Mouse (Mus musculus): ENCODE results near the gene Aldh8a1. TPM values are rescaled to one million over a fixed set of nuclear protein-coding genes. Genes with fewer than 3 reads are reported as not detected.

Aldh8a1 gene
- polyA plus RNA-seq, 1 experiment from 2014 or later = not detected

DNA sequence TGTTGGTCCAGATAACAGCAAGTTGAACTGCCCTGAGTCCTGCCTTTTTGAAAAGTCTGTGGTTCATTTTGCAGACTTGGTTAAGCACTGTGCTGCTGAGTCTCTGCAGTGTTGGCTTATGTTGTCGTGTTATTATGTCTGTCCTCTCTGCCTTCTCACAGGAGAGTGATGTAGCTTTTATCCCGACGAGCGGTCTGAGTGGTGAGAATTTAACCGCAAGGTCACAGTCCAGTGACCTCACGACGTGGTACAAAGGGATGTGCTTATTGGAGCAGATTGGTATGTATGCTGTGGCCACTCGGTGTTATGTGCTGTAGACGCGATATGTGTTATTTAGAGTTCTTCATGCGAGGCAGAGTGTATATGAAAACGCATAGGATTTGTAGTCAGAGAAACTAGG lies 25.3 kb upstream of the Aldh8a1 start:
- Histone ChIP-seq H3K36me3 (peaks cover 72% of the 10 kb centered on the region), H3K9ac (no peak overlapping the region), H3K4me3 (no peak overlapping the region), H3K27ac (no peak overlapping the region), H3K27me3 (no peaks in the 10 kb centered on the region), H3K9me3 (no peaks in the 10 kb centered on the region), H3K4me2 (no peak overlapping the region), H3K4me1 (replicated peaks) (no peaks in the 10 kb centered on the region)
- WGBS = 71% methylated on average over 12 of the region's 12 CpGs
- no peak for ATAC-seq (ENCODE audit: low FRiP score)

DNA sequence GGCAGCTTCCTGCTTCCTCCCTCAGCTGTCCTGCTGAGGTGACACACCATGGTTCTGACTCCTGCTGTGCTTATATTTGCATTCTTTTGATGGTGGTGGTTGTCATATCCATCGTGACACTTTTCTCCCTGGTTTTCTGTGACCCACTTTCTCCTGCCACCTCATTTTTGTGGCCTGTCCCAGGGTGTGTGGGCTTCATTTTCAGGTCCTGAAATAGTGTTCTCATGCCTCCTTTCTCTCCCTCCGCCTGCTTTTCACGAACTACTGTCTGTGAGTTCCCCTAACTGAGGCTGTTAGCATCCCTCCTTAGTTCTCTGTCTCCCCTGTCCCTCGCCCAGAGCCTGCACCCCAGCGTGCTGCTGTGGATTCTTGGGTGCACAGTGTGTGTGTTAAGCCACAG lies 23.2 kb upstream of the Aldh8a1 start:
- no peak for ATAC-seq (ENCODE audit: low FRiP score)
- H3K36me3 ChIP-seq = peaks cover 80% of the 10 kb centered on the region

DNA sequence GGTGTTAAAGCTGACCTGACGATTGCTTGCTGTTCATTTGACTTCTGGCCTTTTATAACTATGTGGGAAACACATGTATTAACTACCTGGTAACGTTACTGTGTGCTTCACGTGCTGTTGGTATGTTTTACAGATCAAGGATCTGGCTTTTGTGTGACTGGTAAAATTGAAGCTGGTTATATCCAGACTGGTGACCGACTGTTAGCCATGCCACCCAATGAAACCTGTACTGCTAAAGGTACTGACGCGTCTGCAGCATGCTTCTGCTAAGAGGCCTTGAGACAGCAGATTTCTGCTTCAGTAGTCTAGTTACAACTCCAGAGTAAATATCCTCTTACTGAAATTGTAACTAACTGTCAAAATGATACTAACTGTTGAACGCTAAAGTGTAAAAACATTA lies 22.6 kb upstream of the Aldh8a1 start:
- 95% methylated on average over 7 of the region's 7 CpGs for WGBS
- no peak overlapping the region for H3K9ac ChIP-seq
- H3K4me1 ChIP-seq (replicated peaks) = no peaks in the 10 kb centered on the region
- no peak for ATAC-seq (ENCODE audit: low FRiP score)
- H3K27ac ChIP-seq = no peak overlapping the region
- no peaks in the 10 kb centered on the region for H3K9me3 ChIP-seq
- H3K4me2 ChIP-seq = no peak overlapping the region
- no peak overlapping the region for H3K4me3 ChIP-seq
- no peaks in the 10 kb centered on the region for H3K27me3 ChIP-seq
- H3K36me3 ChIP-seq = peaks cover 83% of the 10 kb centered on the region

More for the DNA sequence above, 23.2 kb upstream of the Aldh8a1 start:
- Histone ChIP-seq H3K27ac (no peak overlapping the region), H3K9me3 (no peaks in the 10 kb centered on the region), H3K9ac (no peak overlapping the region), H3K4me3 (no peak overlapping the region), H3K27me3 (no peaks in the 10 kb centered on the region), H3K4me1 (replicated peaks) (no peaks in the 10 kb centered on the region), H3K4me2 (no peak overlapping the region)
- 77% methylated on average over 5 of the region's 5 CpGs for WGBS

DNA sequence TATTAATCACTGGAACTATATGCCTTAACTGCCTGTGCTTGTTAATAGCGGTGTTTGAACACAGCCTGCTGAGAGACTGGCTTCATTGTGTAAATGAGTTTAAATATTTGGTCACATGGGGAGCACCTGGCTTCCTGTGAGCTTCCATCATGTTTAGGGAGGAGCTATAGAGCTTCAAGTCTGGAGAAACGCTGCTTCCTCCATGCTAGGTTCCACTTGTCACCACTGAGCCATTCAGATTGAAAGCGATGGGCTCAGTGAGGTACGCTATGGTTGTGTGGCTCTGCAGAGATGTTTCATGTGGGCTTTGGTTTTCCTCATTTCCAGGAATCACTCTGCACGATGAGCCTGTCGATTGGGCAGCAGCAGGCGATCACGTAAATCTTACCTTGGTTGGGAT lies 19.1 kb upstream of the Aldh8a1 start:
- 94% methylated on average over 8 of the region's 8 CpGs for WGBS

DNA sequence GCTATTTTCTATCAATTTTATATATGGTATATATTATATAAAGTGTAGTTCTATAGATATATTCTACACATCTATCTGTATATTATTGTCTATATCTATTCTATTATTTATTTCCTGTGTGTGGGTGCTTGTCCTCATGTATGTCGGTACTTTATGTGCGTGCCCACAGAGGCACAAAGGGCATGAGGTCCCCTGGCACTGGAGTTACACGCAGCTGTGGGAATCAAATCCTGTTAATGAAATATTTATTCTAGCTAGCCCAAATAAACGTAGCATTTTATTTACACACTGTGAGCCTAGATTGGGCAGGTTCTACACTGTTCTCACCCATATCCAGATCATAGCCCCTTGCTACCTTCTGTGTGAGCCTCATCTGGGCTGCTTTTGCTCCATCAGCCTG lies 18.0 kb upstream of the Aldh8a1 start:
- Histone ChIP-seq H3K9ac (no peak overlapping the region), H3K4me2 (no peak overlapping the region), H3K36me3 (peaks cover 72% of the 10 kb centered on the region), H3K9me3 (no peaks in the 10 kb centered on the region), H3K4me1 (replicated peaks) (no peaks in the 10 kb centered on the region), H3K27me3 (no peaks in the 10 kb centered on the region), H3K4me3 (no peak overlapping the region), H3K27ac (no peak overlapping the region)
- WGBS = 88% methylated on average over 4 of the region's 4 CpGs
- no peak for ATAC-seq (ENCODE audit: low FRiP score)

More for the DNA sequence above, 19.1 kb upstream of the Aldh8a1 start:
- Histone ChIP-seq H3K4me3 (no peak overlapping the region), H3K27me3 (no peaks in the 10 kb centered on the region), H3K9ac (no peak overlapping the region), H3K9me3 (no peaks in the 10 kb centered on the region), H3K4me2 (no peak overlapping the region), H3K36me3 (peaks cover 79% of the 10 kb centered on the region), H3K4me1 (replicated peaks) (no peaks in the 10 kb centered on the region), H3K27ac (no peak overlapping the region)
- no peak for ATAC-seq (ENCODE audit: low FRiP score)

DNA sequence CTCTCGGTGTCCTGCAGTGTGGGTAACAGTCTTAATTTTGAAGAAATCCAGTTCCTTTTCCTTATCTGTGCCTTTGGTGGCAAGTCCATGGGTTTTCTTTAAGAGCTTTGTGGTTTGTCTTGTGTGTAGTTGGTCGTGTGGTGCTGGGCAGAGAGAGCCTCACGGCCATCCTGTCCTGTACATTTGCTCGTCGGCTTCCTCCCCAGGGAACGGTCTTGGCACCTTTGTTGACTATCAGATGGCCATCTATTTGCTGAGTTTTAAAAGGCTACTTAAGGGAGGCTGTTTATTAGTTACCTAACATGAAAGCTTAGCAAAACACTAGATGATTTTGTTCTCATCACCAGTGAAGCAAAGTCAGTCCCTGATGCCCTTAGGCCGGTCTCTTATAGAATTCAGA lies 15.2 kb upstream of the Aldh8a1 start:
- Histone ChIP-seq H3K27me3 (no peaks in the 10 kb centered on the region), H3K4me3 (no peak overlapping the region), H3K27ac (no peak overlapping the region), H3K4me2 (no peak overlapping the region), H3K9ac (no peak overlapping the region), H3K36me3 (peaks cover 74% of the 10 kb centered on the region), H3K4me1 (replicated peaks) (no peaks in the 10 kb centered on the region), H3K9me3 (no peaks in the 10 kb centered on the region)
- no peak for ATAC-seq (ENCODE audit: low FRiP score)
- 89% methylated on average over 7 of the region's 7 CpGs for WGBS

DNA sequence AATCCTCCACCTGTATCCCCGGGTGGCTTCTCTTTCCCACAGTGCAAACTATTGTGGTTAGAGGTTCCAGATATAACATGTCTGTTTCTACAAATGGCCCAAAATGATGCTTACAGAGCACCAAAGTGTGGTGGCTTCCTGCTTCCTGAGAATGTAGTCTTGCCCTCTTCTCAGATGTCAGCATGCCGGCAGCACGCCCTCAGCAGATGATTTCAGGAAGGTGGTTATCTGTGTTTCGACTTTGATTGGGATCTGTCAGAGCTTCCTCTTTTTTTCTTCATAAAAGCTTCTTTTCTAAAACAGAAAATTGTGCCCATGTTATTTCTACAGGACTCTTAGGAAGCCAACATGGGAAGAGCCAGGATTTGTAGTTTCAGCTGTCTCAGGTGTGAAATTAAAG lies 13.8 kb upstream of the Aldh8a1 start:
- WGBS = 92% methylated on average over 4 of the region's 4 CpGs
- Histone ChIP-seq H3K27me3 (no peaks in the 10 kb centered on the region), H3K4me3 (no peak overlapping the region), H3K27ac (no peak overlapping the region), H3K9me3 (no peaks in the 10 kb centered on the region), H3K4me1 (replicated peaks) (no peaks in the 10 kb centered on the region), H3K36me3 (peaks cover 73% of the 10 kb centered on the region), H3K9ac (no peak overlapping the region), H3K4me2 (no peak overlapping the region)
- ATAC-seq (ENCODE audit: low FRiP score) = no peak

DNA sequence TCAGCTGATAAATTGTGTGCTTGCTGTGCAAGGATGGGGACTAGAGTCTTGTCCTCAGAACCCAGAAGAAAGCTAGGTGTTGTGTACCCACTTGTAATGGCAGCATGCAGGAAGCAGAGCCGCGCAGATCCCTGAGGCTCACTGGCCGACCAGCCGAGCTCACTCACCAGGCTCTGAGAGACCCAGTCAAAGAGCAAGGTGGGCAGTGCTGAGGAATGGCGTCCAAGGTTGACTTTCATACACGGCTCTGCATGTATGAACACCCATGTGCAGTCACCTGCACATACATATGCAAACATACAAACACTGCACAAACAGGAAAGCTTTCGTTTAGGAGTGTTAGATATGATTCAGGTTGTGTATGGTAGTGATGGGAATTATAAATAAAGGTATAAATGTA lies 12.1 kb upstream of the Aldh8a1 start:
- WGBS = 95% methylated on average over 7 of the region's 7 CpGs
- Histone ChIP-seq H3K4me1 (replicated peaks) (no peaks in the 10 kb centered on the region), H3K4me3 (no peak overlapping the region), H3K9ac (no peak overlapping the region), H3K4me2 (no peak overlapping the region), H3K9me3 (no peaks in the 10 kb centered on the region), H3K36me3 (peaks cover 79% of the 10 kb centered on the region), H3K27me3 (no peaks in the 10 kb centered on the region), H3K27ac (no peak overlapping the region)
- ATAC-seq (ENCODE audit: low FRiP score) = no peak

DNA sequence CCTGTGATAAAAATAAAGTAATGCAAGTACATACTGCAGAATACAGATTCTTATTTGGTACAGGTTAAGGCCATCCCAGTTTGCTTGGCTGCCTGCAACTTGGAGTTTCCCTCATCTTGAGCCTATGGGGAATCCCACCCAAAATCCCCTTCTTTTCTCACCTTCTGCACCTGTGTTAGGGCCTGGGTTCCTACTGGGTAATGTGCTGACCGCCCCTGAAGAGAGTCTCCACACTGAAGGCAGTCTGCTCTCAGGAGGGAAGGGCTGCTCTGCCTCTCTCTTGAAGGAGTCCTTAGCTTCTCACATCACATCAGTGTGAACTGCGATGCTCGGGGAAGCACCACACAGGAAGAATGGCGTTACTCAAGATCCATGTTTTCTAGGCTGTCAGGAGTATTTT lies 11.2 kb upstream of the Aldh8a1 start:
- WGBS = 83% methylated on average over 4 of the region's 4 CpGs
- Histone ChIP-seq H3K27me3 (no peaks in the 10 kb centered on the region), H3K9me3 (no peaks in the 10 kb centered on the region), H3K36me3 (peaks cover 78% of the 10 kb centered on the region), H3K4me2 (no peak overlapping the region), H3K4me1 (replicated peaks) (no peaks in the 10 kb centered on the region), H3K27ac (no peak overlapping the region), H3K4me3 (no peak overlapping the region), H3K9ac (no peak overlapping the region)
- no peak for ATAC-seq (ENCODE audit: low FRiP score)

DNA sequence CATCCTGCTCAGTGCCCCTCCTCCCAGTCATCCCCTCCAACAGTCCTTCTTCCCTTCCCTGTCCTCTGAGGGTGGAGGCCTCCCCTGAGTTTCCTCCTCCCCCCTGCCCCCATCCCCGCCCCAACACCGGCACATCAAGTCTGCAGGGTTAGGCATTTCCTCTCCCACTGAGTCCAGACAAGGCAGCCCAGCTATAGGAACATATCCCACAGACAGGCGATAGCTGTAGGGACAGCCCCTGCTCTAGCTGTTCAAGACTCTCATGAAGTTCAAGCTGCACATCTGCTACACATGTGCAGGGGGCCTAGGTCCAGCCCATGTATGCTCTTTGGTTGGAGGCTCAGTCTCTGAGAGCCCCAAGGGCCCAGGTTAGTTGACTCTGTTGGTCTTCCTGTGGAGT lies 10.6 kb upstream of the Aldh8a1 start:
- Histone ChIP-seq H3K27me3 (no peaks in the 10 kb centered on the region), H3K4me2 (no peak overlapping the region), H3K4me1 (replicated peaks) (no peaks in the 10 kb centered on the region), H3K36me3 (peaks cover 75% of the 10 kb centered on the region), H3K4me3 (no peak overlapping the region), H3K27ac (no peak overlapping the region), H3K9ac (no peak overlapping the region), H3K9me3 (no peaks in the 10 kb centered on the region)
- 79% methylated on average over 3 of the region's 3 CpGs for WGBS
- no peak for ATAC-seq (ENCODE audit: low FRiP score)

DNA sequence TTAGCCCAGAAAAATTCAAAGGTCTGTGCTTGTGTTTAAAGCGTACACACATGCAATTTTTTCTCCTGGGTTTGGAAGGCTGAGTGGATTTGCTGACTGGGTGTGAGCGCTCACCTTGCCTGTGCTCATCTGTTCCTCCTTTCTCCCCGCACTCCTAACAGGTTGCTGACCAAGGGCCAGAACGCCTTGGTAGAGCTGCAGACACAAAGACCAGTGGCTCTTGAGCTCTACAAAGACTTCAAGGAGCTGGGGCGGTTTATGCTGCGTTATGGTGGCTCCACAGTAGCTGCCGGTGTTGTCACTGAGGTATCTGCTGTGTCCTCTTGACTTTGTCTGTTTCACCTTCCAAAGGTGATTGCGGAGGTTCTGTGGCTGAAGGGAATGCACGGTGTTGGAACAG lies 9.6 kb upstream of the Aldh8a1 start:
- Histone ChIP-seq H3K4me2 (no peak overlapping the region), H3K9me3 (no peaks in the 10 kb centered on the region), H3K4me1 (replicated peaks) (no peaks in the 10 kb centered on the region), H3K4me3 (no peak overlapping the region), H3K36me3 (peaks cover 69% of the 10 kb centered on the region), H3K9ac (no peak overlapping the region), H3K27ac (no peak overlapping the region), H3K27me3 (no peaks in the 10 kb centered on the region)
- 98% methylated on average over 9 of the region's 9 CpGs for WGBS
- ATAC-seq (ENCODE audit: low FRiP score) = no peak

DNA sequence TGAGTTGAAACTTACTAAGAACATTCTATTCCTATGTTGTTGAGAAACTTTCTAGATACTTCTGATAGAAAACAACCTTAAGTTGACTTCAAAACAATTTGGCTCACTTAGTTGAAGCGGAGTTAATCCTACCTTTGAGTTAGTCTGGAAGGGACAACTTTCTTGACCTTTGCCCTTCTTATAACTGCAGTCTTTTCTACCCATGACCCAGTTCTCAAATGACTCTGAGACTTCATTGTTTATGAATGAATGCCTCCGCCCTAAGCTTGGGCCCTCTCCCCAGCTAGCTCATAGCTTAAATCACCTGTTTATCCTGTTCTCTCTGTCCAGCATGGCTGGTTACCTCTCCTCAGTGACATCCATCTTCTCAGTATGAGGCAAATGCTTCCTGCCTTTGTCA lies 7.5 kb upstream of the Aldh8a1 start:
- H3K27me3 ChIP-seq = no peaks in the 10 kb centered on the region
- no peak overlapping the region for H3K9ac ChIP-seq
- no peak overlapping the region for H3K4me3 ChIP-seq
- H3K9me3 ChIP-seq = no peaks in the 10 kb centered on the region
- 89% methylated on average over 2 of the region's 2 CpGs for WGBS
- H3K27ac ChIP-seq = no peak overlapping the region
- H3K4me2 ChIP-seq = no peak overlapping the region
- no peak for ATAC-seq (ENCODE audit: low FRiP score)
- peaks cover 56% of the 10 kb centered on the region for H3K36me3 ChIP-seq
- H3K4me1 ChIP-seq (replicated peaks) = no peaks in the 10 kb centered on the region

DNA sequence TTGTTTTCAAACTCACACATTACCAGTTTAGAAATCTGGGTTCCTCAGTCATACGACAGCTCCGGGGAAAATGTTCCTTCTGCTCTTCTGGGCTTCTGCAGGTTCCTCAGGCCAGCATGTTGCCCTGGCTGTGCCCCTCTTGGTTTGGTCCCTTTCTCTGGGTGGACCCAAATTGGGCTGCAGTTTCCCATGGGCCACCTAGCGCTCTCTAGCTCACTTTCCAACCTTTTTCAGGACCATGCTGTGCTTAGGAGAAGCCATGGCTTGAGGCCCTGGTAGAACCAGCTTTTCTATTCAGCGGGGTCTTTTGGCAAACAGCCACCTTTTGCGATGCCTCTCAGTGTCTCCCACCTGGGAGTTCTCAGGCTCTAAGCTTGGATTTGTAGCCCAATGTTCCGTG lies 4.8 kb upstream of the Aldh8a1 start:
- no peak overlapping the region for H3K9ac ChIP-seq
- WGBS = 94% methylated on average over 6 of the region's 6 CpGs
- peaks cover 35% of the 10 kb centered on the region for H3K36me3 ChIP-seq
- no peak overlapping the region for H3K4me2 ChIP-seq
- H3K27me3 ChIP-seq = no peaks in the 10 kb centered on the region
- no peaks in the 10 kb centered on the region for H3K9me3 ChIP-seq
- no peak overlapping the region for H3K4me3 ChIP-seq
- H3K27ac ChIP-seq = no peak overlapping the region
- H3K4me1 ChIP-seq (replicated peaks) = no peaks in the 10 kb centered on the region
- ATAC-seq (ENCODE audit: low FRiP score) = no peak

Measured in hindbrain, embryonic 13.5 days (tissue).